Mouse (Mus musculus) left cerebral cortex, adult 2 months (tissue): ENCODE data around the gene Olfr71. TPM values are rescaled to one million over a fixed set of nuclear protein-coding genes. Genes with fewer than 3 reads are reported as not detected.

Experiments
- DNase-seq, 2 experiments: peaks; one replicate each; pipeline ENCODE4 v3.0.0; 2021 to 2022; ENCODE audit warnings: low spot score in 2 of 2, mixed read lengths in 1 of 2; ENCODE audit errors: extremely low spot score in 1 of 2
- H3K27ac ChIP-seq: fragments of 200-600 bp; 2 replicates; pipeline ENCODE4 v1.8.1; 2022
- H3K4me3 ChIP-seq: fragments of 200-600 bp; 2 replicates; pipeline ENCODE4 v1.8.1; 2022
- CTCF ChIP-seq: fragments of 200-600 bp; IDR thresholded peaks from 2 replicates; pipeline ENCODE4 v1.8.1; 2022; ENCODE audit warnings: antibody characterized with exemption, mild to moderate bottlenecking, moderate library complexity
- intact Hi-C: fragments of 180-260 bp; cut with DNase I; formaldehyde crosslinking; loops from one replicate; pipeline ENCODE4 v1.15.1; 2025
- total RNA-seq, 2 experiments: library from RNA; stranded (reverse); gene quantifications; 2 replicates each; pipeline ENCODE4 v1.2.3; 2021

Gene Olfr71
- total RNA-seq, 2 experiments from 2014 or later: not detected

DNA sequence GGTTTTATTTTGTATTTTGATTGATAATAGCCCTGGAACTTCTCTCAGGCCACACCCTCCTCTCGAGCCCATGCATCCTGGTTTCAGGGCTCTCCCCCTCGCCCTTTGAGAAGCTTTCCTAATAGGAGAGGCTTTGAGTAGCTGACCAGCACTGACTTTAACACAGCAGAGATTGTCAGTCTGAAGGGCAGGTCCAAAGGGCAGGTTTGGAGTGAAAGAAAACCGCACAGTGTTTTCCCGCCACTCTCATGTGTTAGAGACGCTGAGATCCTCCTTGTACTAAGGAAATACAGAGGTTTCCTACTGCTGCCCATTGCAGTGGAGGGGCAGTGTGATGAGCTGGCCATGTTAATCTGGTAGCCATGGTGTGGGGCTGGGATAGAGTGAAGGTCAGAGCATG lies 35.1 kb downstream of the Olfr71 start:
- no peak overlapping the region for H3K27ac ChIP-seq
- H3K4me3 ChIP-seq: no peak overlapping the region
- no peak for DNase-seq
- no peak for TF ChIP-seq CTCF
- intact Hi-C loops: no loop called here

DNA sequence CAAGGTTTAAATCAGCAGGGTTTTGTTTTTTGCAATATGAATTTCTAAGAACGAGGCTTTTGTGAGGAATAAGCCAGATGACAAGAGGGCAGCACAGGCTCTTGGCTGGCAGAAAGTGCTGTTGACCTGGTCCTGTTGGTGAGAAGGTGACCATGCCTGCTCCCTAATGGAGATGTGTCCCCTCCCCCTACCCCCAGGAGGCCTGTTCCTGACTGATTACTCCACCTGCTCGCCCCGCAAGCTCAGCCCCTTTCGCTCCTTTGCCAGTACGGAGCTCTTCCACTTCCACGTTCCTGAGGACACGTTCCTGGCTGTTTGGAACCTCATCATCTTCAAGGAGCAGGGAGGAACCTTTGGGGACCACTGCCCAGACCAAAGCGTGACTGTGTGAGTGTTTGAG lies 36.4 kb downstream of the Olfr71 start:
- intact Hi-C loops: no loop called here
- TF ChIP-seq CTCF: no peak
- no peak for DNase-seq
- Histone ChIP-seq H3K27ac (no peak overlapping the region), H3K4me3 (no peak overlapping the region)

DNA sequence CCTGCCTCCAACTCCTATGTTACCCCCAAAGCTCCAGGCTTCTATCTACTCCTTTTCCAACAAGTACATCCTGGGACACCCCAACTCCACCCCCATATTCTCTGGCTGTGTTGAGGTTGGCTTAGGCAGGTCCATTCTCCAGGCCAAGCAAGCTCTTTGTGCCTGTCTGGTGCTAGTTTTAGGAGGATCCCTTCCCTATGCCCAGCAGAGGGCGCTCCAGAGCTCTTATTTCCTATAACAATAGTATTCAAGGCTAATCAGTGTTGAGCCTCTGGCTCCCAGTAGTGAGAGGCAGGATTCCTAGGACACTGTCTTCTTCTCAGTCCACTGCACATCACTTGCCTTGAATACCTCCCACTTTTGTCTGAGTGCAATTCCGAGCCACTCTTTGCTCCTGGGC lies 38.0 kb downstream of the Olfr71 start:
- DNase-seq: peak; percentile 82
- Histone ChIP-seq H3K4me3 (no peak overlapping the region), H3K27ac (no peak overlapping the region)
- peak; percentile 90 for TF ChIP-seq CTCF
- intact Hi-C loops: loop anchor here (1.0 kb wide), 1 partner anchor 39 kb away; no protein-coding TSS in a partner anchor

DNA sequence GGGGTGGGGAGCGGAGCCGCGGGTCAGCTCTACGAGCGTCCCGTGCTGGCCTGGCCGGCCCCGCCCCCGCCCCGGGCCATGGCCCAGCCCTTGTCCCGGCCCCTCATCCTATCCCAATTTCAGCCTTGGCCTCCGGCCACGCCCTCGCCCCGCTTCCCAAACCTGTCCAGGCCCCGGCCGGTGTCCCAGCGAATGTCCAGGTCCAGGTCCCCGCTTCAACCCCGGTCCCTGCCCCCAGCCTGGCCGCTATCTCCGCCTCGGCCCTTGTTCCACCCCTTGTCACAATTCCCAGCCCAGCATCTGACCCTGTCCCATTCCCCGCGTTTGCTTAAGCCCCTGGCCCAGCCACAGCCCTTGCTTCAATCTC lies 40.6 kb downstream of the Olfr71 start:
- TF ChIP-seq CTCF: no peak
- intact Hi-C loops: no loop called here
- peak overlapping the region; percentile 91 for H3K27ac ChIP-seq
- no peak for DNase-seq
- peak overlapping the region; percentile 67 for H3K4me3 ChIP-seq

DNA sequence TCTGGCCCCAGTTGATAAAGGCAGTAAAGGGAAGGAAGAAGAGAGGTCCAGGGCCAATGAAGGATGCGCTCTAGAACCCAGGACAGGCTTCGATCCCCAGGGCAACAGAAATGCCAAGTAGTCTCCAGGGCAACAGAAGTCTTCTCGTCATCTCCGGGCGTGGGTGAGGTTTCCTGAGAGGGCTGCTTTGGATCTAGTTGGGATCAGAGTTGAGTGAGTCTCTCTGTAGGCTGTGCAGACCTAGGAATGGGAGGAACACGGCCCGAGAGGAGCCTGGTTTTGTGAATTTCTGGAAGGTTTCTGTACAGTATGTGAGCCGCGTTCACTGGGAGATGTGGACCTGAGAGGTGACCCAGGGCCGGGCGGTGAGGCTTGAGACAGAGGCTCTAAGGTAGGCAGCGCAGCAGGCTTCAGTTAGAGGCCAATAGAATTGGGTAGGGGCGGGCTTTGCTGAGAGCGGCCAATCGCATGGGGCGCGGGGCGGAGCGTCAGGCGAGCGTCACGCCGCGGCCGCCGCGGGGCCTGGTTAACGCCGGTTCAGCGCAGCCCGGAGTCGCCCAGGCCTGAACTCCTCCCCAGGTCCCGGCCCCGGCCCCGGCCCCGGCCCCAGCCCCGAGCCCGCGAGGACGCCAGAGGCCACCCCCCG lies 41.1 kb downstream of the Olfr71 start, which contains the start of the genes Tmem8b and Fam221b:
TSS of gene Tmem8b (plus strand) at position 190 of the 646 bp plus-strand sequence.
TSS of gene Fam221b (minus strand) at position 364 of the 646 bp plus-strand sequence.
- Histone ChIP-seq H3K4me3 (peak within 1 kb of the TSS; percentile 67), H3K27ac (peak within 1 kb of the TSS; percentile 91)
- DNase-seq: peak; percentile 89 to 90
- intact Hi-C loops: loop anchor here (1.0 kb wide), 1 partner anchor 38 kb away; the partner anchor contains the start of gene Npr2
- TF ChIP-seq CTCF: no peak

DNA sequence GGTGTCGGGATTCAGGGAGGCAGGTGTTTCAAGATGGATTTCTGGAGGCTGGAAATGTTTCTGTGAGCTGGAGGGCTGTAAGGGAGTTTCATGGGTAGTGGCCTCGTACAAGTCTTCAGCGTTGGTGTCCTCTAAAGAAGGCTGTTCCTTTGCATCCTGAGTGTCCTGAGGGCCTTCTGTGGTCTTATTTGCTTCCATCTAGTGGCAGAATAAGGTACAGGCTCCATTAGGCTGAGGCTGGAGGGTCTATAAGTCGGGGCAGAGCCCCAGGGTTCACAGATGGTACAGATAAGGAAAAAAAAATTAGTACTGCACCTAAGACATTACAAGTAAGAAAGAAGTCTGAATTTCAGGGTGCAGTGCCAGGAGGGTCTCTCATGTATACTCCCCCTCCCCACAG lies 43.6 kb downstream of the Olfr71 start:
- no peak overlapping the region for H3K27ac ChIP-seq
- no peak for DNase-seq
- intact Hi-C loops: no loop called here
- no peak overlapping the region for H3K4me3 ChIP-seq
- TF ChIP-seq CTCF: peak; percentile 66

DNA sequence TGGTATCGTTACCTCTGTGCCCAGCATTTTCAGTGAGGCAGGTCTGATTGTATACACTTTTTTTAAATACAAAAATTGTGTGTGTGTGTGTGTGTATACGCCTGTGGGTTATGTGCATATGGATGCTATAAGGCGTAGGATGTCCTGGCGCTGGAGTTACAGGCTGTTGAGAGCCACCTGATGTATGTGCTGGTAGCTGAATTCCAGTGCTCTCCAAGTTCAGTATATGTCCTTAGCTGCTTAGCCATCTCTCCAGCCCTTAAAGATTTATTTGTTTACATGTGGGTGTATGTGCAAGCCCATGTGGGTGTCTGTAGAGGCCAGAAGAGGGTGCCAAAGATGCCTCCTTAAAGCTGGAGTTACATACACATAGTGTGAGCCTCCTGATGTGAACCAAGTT lies 52.9 kb downstream of the Olfr71 start:
- intact Hi-C loops: loop anchor here (5.0 kb wide), 2 partner anchors 80 to 215 kb away; partner anchors contain the start of genes Gba2, Rgp1 and Tesk1
- TF ChIP-seq CTCF: peak; percentile 15
- DNase-seq: no peak
- peak overlapping the region; percentile 74 for H3K4me3 ChIP-seq
- peak overlapping the region; percentile 99; the same call in 1 of the 2 replicates for H3K27ac ChIP-seq

DNA sequence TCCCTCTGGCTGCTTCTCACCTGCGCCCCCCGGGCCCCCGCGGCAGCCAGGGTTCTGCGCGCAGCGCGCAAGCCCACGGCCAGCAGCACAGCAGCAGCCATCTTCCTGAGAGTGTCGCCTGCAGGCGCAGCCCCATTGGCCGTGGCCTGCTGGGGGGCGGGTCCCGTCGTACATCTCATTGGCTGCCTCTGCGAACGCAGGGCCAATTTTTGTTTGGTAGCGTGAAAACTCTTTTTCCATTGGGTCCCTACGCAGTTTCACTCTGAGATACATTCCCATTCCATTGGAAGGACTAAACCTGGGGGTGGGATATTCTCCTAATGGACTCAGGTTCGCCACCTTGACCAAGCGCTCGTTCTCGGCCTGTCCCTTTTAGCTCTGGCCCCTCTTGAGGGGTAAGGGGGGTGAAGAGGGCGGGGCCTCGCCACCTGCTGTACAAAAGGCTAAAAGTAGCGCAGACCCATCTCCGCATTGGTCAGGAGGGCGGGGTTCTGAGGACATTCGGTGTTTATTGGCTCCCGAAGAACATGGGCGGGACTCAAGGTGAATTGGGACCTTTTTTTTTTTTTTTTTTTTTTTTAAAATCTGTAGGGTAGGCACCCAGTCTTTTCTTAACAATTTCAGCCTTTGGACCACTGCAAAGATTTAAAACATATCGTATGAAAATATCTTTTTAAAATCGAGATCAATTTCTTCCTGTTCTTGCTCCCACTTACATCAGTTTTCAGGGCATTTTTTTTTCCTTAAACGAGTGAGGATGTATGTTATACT lies 53.5 kb downstream of the Olfr71 start, which contains the start of gene Hint2:
TSS of gene Hint2 (minus strand) at position 128 of the 771 bp plus-strand sequence.
- H3K4me3 ChIP-seq: peak within 1 kb of the TSS; percentile 74
- intact Hi-C loops: loop anchor here (1.0 to 5.0 kb wide), 3 partner anchors 26 to 214 kb away; partner anchors contain the start of genes Gba2, Rgp1 and Tesk1
- DNase-seq: peak; percentile 92
- TF ChIP-seq CTCF: no peak; the same call in 1 of the 2 replicates
- peak within 1 kb of the TSS; percentile 99 for H3K27ac ChIP-seq

DNA sequence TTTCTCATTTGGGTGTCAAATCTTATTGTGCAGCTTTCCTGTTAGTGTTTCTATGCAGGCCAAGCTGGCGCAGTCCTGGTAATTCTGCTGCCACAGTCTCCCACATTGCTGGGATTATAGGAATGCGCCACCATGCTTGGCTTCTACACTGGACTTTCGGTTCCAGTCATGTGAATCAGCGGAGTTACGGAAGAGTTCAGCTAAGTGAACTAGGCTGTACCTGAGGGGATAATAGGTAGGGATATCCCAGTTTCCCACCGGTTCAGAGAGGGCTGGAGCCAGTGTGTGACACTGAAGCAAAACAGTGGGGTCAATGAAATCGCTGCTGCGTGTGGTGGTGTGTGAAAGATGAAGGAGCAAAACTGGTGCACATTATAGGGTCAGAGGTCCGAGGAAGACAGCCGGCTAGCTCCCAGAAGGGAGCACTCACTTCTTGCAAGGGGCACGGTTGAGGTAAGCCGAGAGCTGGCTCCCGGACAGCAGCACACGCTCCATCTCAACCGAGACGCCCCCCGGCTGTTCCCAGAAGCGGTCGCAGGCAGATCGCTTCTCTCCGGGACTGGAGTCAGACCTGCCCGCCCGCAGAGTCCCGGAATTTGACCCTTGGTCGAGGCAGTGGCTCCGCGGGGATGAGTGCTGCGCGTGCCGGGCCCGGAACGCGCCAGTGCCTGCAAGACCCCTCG lies 54.3 kb downstream of the Olfr71 start:
- no peak; the same call in 1 of the 2 replicates for TF ChIP-seq CTCF
- intact Hi-C loops: loop anchor here (1.0 to 5.0 kb wide), 3 partner anchors 25 to 213 kb away; partner anchors contain the start of genes Gba2, Rgp1 and Tesk1
- H3K27ac ChIP-seq: peak overlapping the region; percentile 99
- H3K4me3 ChIP-seq: peak overlapping the region; percentile 74
- no peak for DNase-seq

Other genes starting within 250 kb of the Olfr71 start
- gene Sit1, start 226.5 kb downstream of the Olfr71 start, total RNA-seq: not detected
- gene Ccdc107, start 217.4 kb downstream of the Olfr71 start, total RNA-seq: 10 to 100 TPM; 28.1 to 31.8 TPM
- 1 to 10 TPM in 1 of 2 experiments, under 1 TPM in 1; 0.41 to 1.7 TPM for gene Arhgef39, start 210.6 kb downstream of the Olfr71 start, total RNA-seq
- not detected for gene Car9, start 203.3 kb downstream of the Olfr71 start, total RNA-seq
- gene Tpm2, start 186.5 kb downstream of the Olfr71 start, total RNA-seq: 1 to 10 TPM; 7.0 to 8.8 TPM
- 10 to 100 TPM; 74.6 to 77.9 TPM for gene Creb3, start 147.9 kb downstream of the Olfr71 start, total RNA-seq
- 10 to 100 TPM; 50.7 to 52.2 TPM for gene Tln1, start 147.6 kb downstream of the Olfr71 start, total RNA-seq
- gene Rgp1, start 131.5 kb downstream of the Olfr71 start, total RNA-seq: 10 to 100 TPM; 49.6 to 55.4 TPM
- gene Gba2, start 131.4 kb downstream of the Olfr71 start, total RNA-seq: 10 to 100 TPM; 69.2 to 70.6 TPM
- not detected for gene Msmp, start 125.8 kb downstream of the Olfr71 start, total RNA-seq
- 10 to 100 TPM; 60.9 to 62.0 TPM for gene Npr2, start 78.3 kb downstream of the Olfr71 start, total RNA-seq
- 1 to 10 TPM in 1 of 2 experiments, under 1 TPM in 1; 0.95 to 1.6 TPM for gene Spag8, start 56.7 kb downstream of the Olfr71 start, total RNA-seq
- gene Hint2, start 53.8 kb downstream of the Olfr71 start, total RNA-seq: 10 to 100 TPM; 30.9 to 33.5 TPM
- gene Tmem8b, start 41.3 kb downstream of the Olfr71 start, total RNA-seq: 10 to 100 TPM; 63.1 to 66.2 TPM
- gene Fam221b, start 41.1 kb downstream of the Olfr71 start, total RNA-seq: 1 to 10 TPM; 1.8 to 2.2 TPM
- not detected for gene Olfr70, start 9.4 kb downstream of the Olfr71 start, total RNA-seq
- 1 to 10 TPM in 1 of 2 experiments, under 1 TPM in 1; 0.87 to 1.1 TPM for gene Hrct1, start 16.9 kb upstream of the Olfr71 start, total RNA-seq
- gene Spaar, start 19.8 kb upstream of the Olfr71 start, total RNA-seq: under 1 TPM; 0.63 to 1.00 TPM
- gene Olfr159, start 60.8 kb upstream of the Olfr71 start, total RNA-seq: not detected
- not detected for gene Olfr156, start 113.6 kb upstream of the Olfr71 start, total RNA-seq
- not detected for gene Olfr157, start 129.9 kb upstream of the Olfr71 start, total RNA-seq
- gene Olfr155, start 141.3 kb upstream of the Olfr71 start, total RNA-seq: not detected
- 1 to 10 TPM; 7.6 to 8.6 TPM for gene Reck, start 165.3 kb upstream of the Olfr71 start, total RNA-seq
- gene Glipr2, start 247.1 kb upstream of the Olfr71 start, total RNA-seq: 1 to 10 TPM; 3.4 to 3.7 TPM